Mouse (Mus musculus) layer of hippocampus, adult 8-10 months (tissue): ENCODE measurements around the gene Krt82. TPM values are rescaled to one million over a fixed set of nuclear protein-coding genes. Genes with fewer than 3 reads are reported as not detected.
"Not testable (repeated sequence)": the region's sequence is repeated elsewhere in the genome, so short reads cannot be mapped to it uniquely, and the experiment has no call there.

Experiments used
- DNase-seq, 2 experiments: peaks; one replicate each; pipeline ENCODE4 v3.0.0; 2022; ENCODE audit warnings: low spot score in 2 of 2
- microRNA-seq, 2 experiments: library from miRNA; unstranded; fragments of <30 nt; microRNA quantifications; one replicate each; pipeline ENCODE4 v1.2.0; 2022
- total RNA-seq, 4 experiments: library from RNA; stranded (reverse); gene quantifications; 2 replicates each; pipeline ENCODE4 v1.2.4; 2022

Gene Krt82
- total RNA-seq, 4 experiments from 2014 or later, result not detected

GRCm38 (mm10) chr15:101517161-101517560, 33.3 kb downstream of the Krt82 start, which contains the start of gene Gm49425:
Gene Gm49425 (minus strand): TSS chr15:101517261.
- DNase-seq, result not testable (repeated sequence)

- no peak for DNase-seq
Observed at GRCm38 (mm10) chr15:101508247-101508646, 42.2 kb downstream of the Krt82 start.

- no peak for DNase-seq
Observed at GRCm38 (mm10) chr15:101506896-101507758, 43.3 kb downstream of the Krt82 start.

- no peak for DNase-seq
Observed at GRCm38 (mm10) chr15:101497181-101497580, 53.3 kb downstream of the Krt82 start.

GRCm38 (mm10) chr15:101495266-101495665, 55.2 kb downstream of the Krt82 start:
- DNase-seq, result no peak

- no peak for DNase-seq
Observed at GRCm38 (mm10) chr15:101494203-101494602, 56.3 kb downstream of the Krt82 start.

- DNase-seq, result no peak
Observed at GRCm38 (mm10) chr15:101493713-101494112, 56.8 kb downstream of the Krt82 start.

- DNase-seq, result no peak
Observed at GRCm38 (mm10) chr15:101492718-101493117, 57.7 kb downstream of the Krt82 start.

GRCm38 (mm10) chr15:101491431-101491830, 59.0 kb downstream of the Krt82 start, which contains the start of gene Krt83:
Gene Krt83 (minus strand): TSS chr15:101491512.
- DNase-seq, result no peak

Small RNAs within 50 kb of the gene (microRNA-seq; reads per million reads assigned to microRNA genes)
- gene Gm44393 (0 reads per million in 2 experiments), gene Gm44460 (0 reads per million in 2 experiments)

Other genes with a start within 250 kb of the Krt82 start
- gene Krt80, start 180.5 kb downstream of the Krt82 start, total RNA-seq, result under 1 TPM in 3 of 4 experiments, not detected in 1; 0.17 to 0.48 (median 0.43) TPM
- gene Krt7, start 139.6 kb downstream of the Krt82 start, total RNA-seq, result under 1 TPM in 1 of 4 experiments, not detected in 3; 0.45 TPM
- under 1 TPM; 0.23 to 0.52 (median 0.35) TPM for gene Krt87, start 111.9 kb downstream of the Krt82 start, total RNA-seq
- gene Krt88, start 102.9 kb downstream of the Krt82 start, total RNA-seq, result not detected
- not detected for gene Krt81, start 86.9 kb downstream of the Krt82 start, total RNA-seq
- not detected for gene Krt86, start 77.2 kb downstream of the Krt82 start, total RNA-seq
- not detected for gene Krt83, start 59.2 kb downstream of the Krt82 start, total RNA-seq
- not detected for gene Gm49425, start 33.4 kb downstream of the Krt82 start, total RNA-seq
- not detected for gene Krt84, start 17.8 kb downstream of the Krt82 start, total RNA-seq
- gene Krt90, start 12.3 kb upstream of the Krt82 start, total RNA-seq, result under 1 TPM in 1 of 4 experiments, not detected in 3; 0.18 TPM
- not detected for gene Krt75, start 23.2 kb upstream of the Krt82 start, total RNA-seq
- gene Gm5414, start 77.5 kb upstream of the Krt82 start, total RNA-seq, result not detected
- gene Gm5478, start 96.7 kb upstream of the Krt82 start, total RNA-seq, result not detected
- not detected for gene Krt6b, start 129.6 kb upstream of the Krt82 start, total RNA-seq
- not detected for gene Krt6a, start 143.6 kb upstream of the Krt82 start, total RNA-seq
- gene Krt5, start 162.2 kb upstream of the Krt82 start, total RNA-seq, result under 1 TPM; 0.35 to 0.61 (median 0.53) TPM
- not detected for gene Krt71, start 192.4 kb upstream of the Krt82 start, total RNA-seq
- gene Krt72, start 235.8 kb upstream of the Krt82 start, total RNA-seq, result not detected